Mouse (Mus musculus) lung, embryonic 16.5 days (tissue): Measurements from ENCODE around the gene Ikzf4. TPM values are rescaled to one million over a fixed set of nuclear protein-coding genes. Genes with fewer than 3 reads are reported as not detected.
"Not testable (repeated sequence)": the region's sequence is repeated elsewhere in the genome, so short reads cannot be mapped to it uniquely, and the experiment has no call there.

Experiments used
- ATAC-seq: fragments of 200-750 bp; cut with Nextera tagmentation; 2 replicates; pipeline ENCODE4 v1.8.0; 2017; ENCODE audit warnings: low read depth, mild to moderate bottlenecking, moderate library complexity
- H3K27ac ChIP-seq: fragments of 300-500 bp; sonication (generic); 2 replicates; pipeline ENCODE4 v1.5.1; 2014; ENCODE audit warnings: mild to moderate bottlenecking, control low read depth, low read length
- H3K27me3 ChIP-seq: fragments of 300-500 bp; sonication (generic); 2 replicates; pipeline ENCODE4 v1.6.1; 2014; ENCODE audit warnings: low read depth, low read length, mixed read lengths; ENCODE audit not compliant: control insufficient read depth, insufficient read depth
- H3K36me3 ChIP-seq: fragments of 300-500 bp; sonication (generic); 2 replicates; pipeline ENCODE4 v1.6.1; 2014; ENCODE audit warnings: low read length; ENCODE audit not compliant: control insufficient read depth, insufficient read depth
- H3K4me1 ChIP-seq: fragments of 300-500 bp; sonication (generic); replicated peaks from 2 replicates; pipeline ENCODE4 v1.6.1; 2014; ENCODE audit warnings: low read length, mixed read lengths; ENCODE audit not compliant: control insufficient read depth, insufficient read depth
- H3K4me2 ChIP-seq: fragments of 300-500 bp; sonication (generic); 2 replicates; pipeline ENCODE4 v1.6.1; 2014; ENCODE audit warnings: low read depth, low read length, control low read depth
- H3K4me3 ChIP-seq: fragments of 300-500 bp; sonication (generic); 2 replicates; pipeline ENCODE4 v1.5.1; 2014; ENCODE audit warnings: mild to moderate bottlenecking, low read length, control low read depth
- H3K9ac ChIP-seq: fragments of 300-500 bp; sonication (generic); 2 replicates; pipeline ENCODE4 v1.6.1; 2014; ENCODE audit warnings: low read length, control low read depth
- H3K9me3 ChIP-seq: fragments of 300-500 bp; sonication (generic); 2 replicates; pipeline ENCODE4 v1.6.1; 2016; ENCODE audit warnings: low read length; ENCODE audit not compliant: control insufficient read depth
- whole genome bisulfite sequencing: fragments of 180-500 bp; shearing (Covaris S2); extraction: QIAGEN DNeasy Blood & Tissue Kit; methylation state at CpG from one replicate; pipeline ENCODE4 v1.1.7; 2014; 5-methylcytosine and 5-hydroxymethylcytosine counted together
- polyA plus RNA-seq: library from polyadenylated mRNA; unstranded; fragments of >200 nt; fragmentation: Nextera tagmentation; extraction: Ambion mirVana; gene quantifications from 2 replicates; pipeline ENCODE4 v1.2.1, GENCODE M21; 2015

The Ikzf4 gene
- polyA plus RNA-seq, 1 experiment from 2014 or later: 1.6 TPM

GRCm38 (mm10) chr10:128627398-128628317, 18.1 kb downstream of the Ikzf4 start:
- Histone ChIP-seq H3K27ac (no peak overlapping the region), H3K4me2 (no peak overlapping the region), H3K9me3 (no peaks in the 10 kb centered on the region), H3K4me1 (peaks cover 5% of the 10 kb centered on the region; the same call in 1 of the 2 replicates), H3K36me3 (peaks cover 20% of the 10 kb centered on the region), H3K9ac (no peak overlapping the region), H3K27me3 (no peaks in the 10 kb centered on the region), H3K4me3 (no peak overlapping the region)
- 75% methylated on average over 10 of the region's 10 CpGs for WGBS
- ATAC-seq: no peak

GRCm38 (mm10) chr10:128626311-128627310, 19.2 kb downstream of the Ikzf4 start, which contains the start of gene Rps26:
Rps26 (minus strand) TSS chr10:128626747.
- Histone ChIP-seq H3K9ac (peak within 1 kb of the TSS; percentile 95), H3K4me3 (peak within 1 kb of the TSS; percentile 90), H3K36me3 (peaks cover 20% of the 10 kb centered on the region), H3K9me3 (no peaks in the 10 kb centered on the region), H3K27me3 (no peaks in the 10 kb centered on the region), H3K27ac (peak within 1 kb of the TSS; percentile 57), H3K4me1 (peaks cover 5% of the 10 kb centered on the region; the same call in 1 of the 2 replicates), H3K4me2 (peak within 1 kb of the TSS; percentile 68)
- peak; percentile 99 for ATAC-seq
- WGBS: 1% methylated on average over 40 of the region's 40 CpGs

- Histone ChIP-seq H3K27ac (peak overlapping the region; percentile 34; the same call in 1 of the 2 replicates), H3K4me1 (peaks cover 5% of the 10 kb centered on the region; the same call in 1 of the 2 replicates), H3K27me3 (no peaks in the 10 kb centered on the region), H3K9ac (peak overlapping the region; percentile 95), H3K4me3 (peak overlapping the region; percentile 90), H3K9me3 (no peaks in the 10 kb centered on the region), H3K4me2 (peak overlapping the region; percentile 68), H3K36me3 (peaks cover 20% of the 10 kb centered on the region)
- ATAC-seq: no peak
- WGBS: 33% methylated on average over 7 of the region's 7 CpGs
Observed at GRCm38 (mm10) chr10:128625287-128625894, 20.4 kb downstream of the Ikzf4 start.

- not testable (repeated sequence) for ATAC-seq, H3K27ac ChIP-seq, H3K4me3 ChIP-seq, H3K9me3 ChIP-seq, H3K9ac ChIP-seq, H3K4me1 ChIP-seq, H3K4me2 ChIP-seq, H3K27me3 ChIP-seq
- WGBS: 85% methylated on average over 4 of the region's 4 CpGs
- peaks cover 20% of the 10 kb centered on the region for H3K36me3 ChIP-seq
Observed at GRCm38 (mm10) chr10:128623106-128623613, 22.6 kb downstream of the Ikzf4 start.

GRCm38 (mm10) chr10:128622702-128623101, 23.1 kb downstream of the Ikzf4 start:
- H3K27me3 ChIP-seq: no peaks in the 10 kb centered on the region
- H3K4me1 ChIP-seq: peaks cover 5% of the 10 kb centered on the region; the same call in 1 of the 2 replicates
- WGBS: 83% methylated on average over 4 of the region's 4 CpGs
- peaks cover 20% of the 10 kb centered on the region for H3K36me3 ChIP-seq
- no peaks in the 10 kb centered on the region for H3K9me3 ChIP-seq
- no peak overlapping the region for H3K9ac ChIP-seq
- no peak overlapping the region for H3K4me2 ChIP-seq
- no peak for ATAC-seq
- H3K4me3 ChIP-seq: no peak overlapping the region
- no peak overlapping the region for H3K27ac ChIP-seq

GRCm38 (mm10) chr10:128621986-128622520, 23.7 kb downstream of the Ikzf4 start:
- WGBS: 61% methylated on average over 3 of the region's 3 CpGs
- ATAC-seq: no peak
- Histone ChIP-seq H3K9ac (no peak overlapping the region), H3K9me3 (no peaks in the 10 kb centered on the region), H3K4me2 (no peak overlapping the region), H3K27ac (no peak overlapping the region), H3K4me1 (peaks cover 5% of the 10 kb centered on the region; the same call in 1 of the 2 replicates), H3K36me3 (peaks cover 20% of the 10 kb centered on the region), H3K4me3 (no peak overlapping the region), H3K27me3 (no peaks in the 10 kb centered on the region)

- no peak overlapping the region for H3K4me3 ChIP-seq
- no peak overlapping the region for H3K4me2 ChIP-seq
- no peak overlapping the region for H3K9ac ChIP-seq
- no peak for ATAC-seq
- peaks cover 3% of the 10 kb centered on the region; the same call in 1 of the 2 replicates for H3K4me1 ChIP-seq
- H3K9me3 ChIP-seq: no peaks in the 10 kb centered on the region
- H3K27me3 ChIP-seq: no peaks in the 10 kb centered on the region
- no peak overlapping the region for H3K27ac ChIP-seq
- peaks cover 20% of the 10 kb centered on the region for H3K36me3 ChIP-seq
Observed at GRCm38 (mm10) chr10:128620241-128620640, 25.6 kb downstream of the Ikzf4 start.

GRCm38 (mm10) chr10:128619148-128619547, 26.6 kb downstream of the Ikzf4 start:
- not testable (repeated sequence) for H3K4me3 ChIP-seq, H3K9ac ChIP-seq, H3K27me3 ChIP-seq, H3K9me3 ChIP-seq, H3K4me1 ChIP-seq, H3K27ac ChIP-seq, H3K4me2 ChIP-seq, ATAC-seq
- peaks cover 10% of the 10 kb centered on the region for H3K36me3 ChIP-seq
- 87% methylated on average over 5 of the region's 5 CpGs for WGBS
